Mouse (Mus musculus): ENCODE results near the gene Tssc4.

DNA sequence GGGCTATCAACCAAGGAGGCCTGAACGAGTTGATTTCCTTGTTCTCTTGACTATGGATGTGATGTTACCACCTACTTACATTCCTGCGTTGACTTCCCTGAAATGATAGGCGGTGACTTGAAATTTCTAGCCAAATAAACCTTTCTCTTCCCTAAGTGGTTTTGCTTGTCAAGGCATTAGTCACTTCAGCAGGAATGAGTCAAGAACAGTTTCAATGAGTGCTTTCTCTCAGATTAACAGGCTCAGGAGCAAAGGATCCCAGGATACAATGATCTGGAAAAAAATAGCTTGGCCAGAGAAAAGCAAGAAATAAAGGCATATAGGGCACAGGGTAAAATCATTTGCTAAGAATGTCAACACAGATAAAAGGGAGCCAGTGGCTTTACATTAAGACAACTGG lies 43.6 kb upstream of the Tssc4 start:
- TF ChIP-seq EP300 (IDR thresholded peaks at IDR 0.05; ENCODE audit: low read depth): no peak
- TF ChIP-seq CTCF (IDR thresholded peaks at IDR 0.05; ENCODE audit: low read depth): no peak

Data from heart, postnatal 0 days (tissue).